Mouse (Mus musculus) ES-E14 (cell line): Measurements from ENCODE around the gene Pofut1. TPM values are rescaled to one million over a fixed set of nuclear protein-coding genes. Genes with fewer than 3 reads are reported as not detected.

ENCODE experiments used
- DNase-seq: peaks from one replicate; pipeline ENCODE4 v3.0.0-alpha.2; 2013; ENCODE audit warnings: low read depth, low spot score
- H3K27ac ChIP-seq: 2 replicates; pipeline ENCODE4 v1.5.1; 2012; ENCODE audit warnings: low read depth, mild to moderate bottlenecking, low read length, moderate library complexity, mixed read lengths; ENCODE audit not compliant: poor library complexity, insufficient read depth, severe bottlenecking
- H3K36me3 ChIP-seq: 2 replicates; pipeline ENCODE4 v1.6.1; 2012; ENCODE audit warnings: mild to moderate bottlenecking, low read length, moderate library complexity, mixed read lengths; ENCODE audit not compliant: control insufficient read depth, poor library complexity, insufficient read depth, severe bottlenecking
- H3K4me1 ChIP-seq, 2 experiments: fragments of 150-350 bp in 1 of 2; sonication (generic) in 1 of 2; 2 replicates each; pipeline ENCODE4 v1.6.1; 2012; ENCODE audit warnings: low read length in 2 of 2, mild to moderate bottlenecking in 1 of 2, mixed read lengths in 1 of 2; ENCODE audit not compliant: control insufficient read depth in 2 of 2, insufficient read depth in 2 of 2, poor library complexity in 1 of 2
- H3K4me3 ChIP-seq, 2 experiments: fragments of 150-350 bp in 1 of 2; sonication (generic) in 1 of 2; 2 replicates each; pipeline ENCODE4 v1.5.1; 2012; ENCODE audit warnings: low read length in 2 of 2, low read depth in 1 of 2, mild to moderate bottlenecking in 1 of 2, mixed read lengths in 1 of 2; ENCODE audit not compliant: insufficient read depth in 1 of 2, poor library complexity in 1 of 2, severe bottlenecking in 1 of 2
- H3K9ac ChIP-seq: 2 replicates; pipeline ENCODE4 v1.6.1; 2012; ENCODE audit warnings: low read depth, mild to moderate bottlenecking, low read length, mixed read lengths; ENCODE audit not compliant: poor library complexity, insufficient read depth, severe bottlenecking
- H3K9me3 ChIP-seq: fragments of 150-350 bp; sonication (generic); 2 replicates; pipeline ENCODE4 v1.6.1; 2012; ENCODE audit warnings: low read depth, mild to moderate bottlenecking, low read length; ENCODE audit not compliant: control insufficient read depth, insufficient read depth
- CHD2 ChIP-seq: IDR thresholded peaks from 2 replicates; pipeline ENCODE4 v1.6.1; 2014; ENCODE audit warnings: mild to moderate bottlenecking, low read depth, low read length, inconsistent platforms
- HCFC1 ChIP-seq: IDR thresholded peaks from 2 replicates; pipeline ENCODE4 v1.6.1; 2012; ENCODE audit warnings: low read length, inconsistent platforms, borderline replicate concordance; ENCODE audit not compliant: insufficient read depth
- MAFK ChIP-seq: IDR thresholded peaks from 2 replicates; pipeline ENCODE4 v1.6.1; 2014; ENCODE audit warnings: mild to moderate bottlenecking, low read depth, low read length, inconsistent platforms; ENCODE audit not compliant: insufficient read depth
- ZC3H11A ChIP-seq: IDR thresholded peaks from 2 replicates; pipeline ENCODE4 v1.6.1; 2012; ENCODE audit warnings: low read depth, mild to moderate bottlenecking, inconsistent platforms, low read length, borderline replicate concordance
- ZNF384 ChIP-seq: IDR thresholded peaks from 2 replicates; pipeline ENCODE4 v1.6.1; 2012; ENCODE audit warnings: low read depth, low read length, inconsistent platforms
- in situ Hi-C, 2 experiments: fragments of 600-800 bp; cut with MboI; formaldehyde crosslinking; loops; one replicate each; pipeline ENCODE4 v1.15.1; 2025; ENCODE audit warnings: low sequenced_read_pairs in 2 of 2, inconsistent platforms in 1 of 2; ENCODE audit not compliant: unreplicated experiment in 2 of 2
- total RNA-seq: library from RNA; depleted of rRNA; stranded (reverse); fragments of 300-350 nt; gene quantifications from 2 replicates; pipeline ENCODE4 v1.2.3, GENCODE M21; 2012

Pofut1 gene
- total RNA-seq, 1 experiment = 29.2 TPM

DNA sequence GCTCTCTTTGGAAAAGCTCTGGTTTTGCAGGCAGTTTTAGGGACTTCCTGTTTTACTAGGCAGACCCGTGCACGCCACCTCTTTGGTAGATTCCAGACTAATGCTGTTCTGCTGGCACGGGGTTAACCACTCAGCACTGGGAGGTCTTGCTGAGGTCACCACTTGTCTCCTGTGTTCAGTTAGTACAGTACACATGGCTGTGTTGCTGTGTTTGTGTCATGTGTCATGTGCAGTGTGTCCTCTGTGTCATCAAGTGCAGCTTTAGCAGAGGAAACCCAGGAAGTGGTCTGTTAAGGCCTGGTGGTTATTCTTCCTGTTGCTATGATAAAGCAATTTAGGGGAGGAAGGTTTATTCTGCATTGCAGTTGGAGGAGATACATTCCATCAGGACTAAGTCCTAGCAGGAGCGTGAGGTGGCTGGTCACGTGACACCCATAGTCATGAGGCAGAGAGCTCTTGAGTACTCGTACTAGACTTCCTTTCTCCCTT lies 26.5 kb upstream of the Pofut1 start:
- H3K27ac ChIP-seq = no peak overlapping the region
- H3K4me3 ChIP-seq = no peak overlapping the region
- no peak for DNase-seq
- 0 out of 2 replicates have a peak, but pooled peaks cover 2% of the 10 kb centered on the region for H3K36me3 ChIP-seq
- no peaks in the 10 kb centered on the region for H3K9me3 ChIP-seq
- no peak overlapping the region for H3K9ac ChIP-seq
- no peak for TF ChIP-seq CHD2
- in situ Hi-C loops = no loop called here
- H3K4me1 ChIP-seq = 0 out of 4 replicates have a peak, but pooled peaks cover 0 to 4% of the 10 kb centered on the region in 2 experiments

DNA sequence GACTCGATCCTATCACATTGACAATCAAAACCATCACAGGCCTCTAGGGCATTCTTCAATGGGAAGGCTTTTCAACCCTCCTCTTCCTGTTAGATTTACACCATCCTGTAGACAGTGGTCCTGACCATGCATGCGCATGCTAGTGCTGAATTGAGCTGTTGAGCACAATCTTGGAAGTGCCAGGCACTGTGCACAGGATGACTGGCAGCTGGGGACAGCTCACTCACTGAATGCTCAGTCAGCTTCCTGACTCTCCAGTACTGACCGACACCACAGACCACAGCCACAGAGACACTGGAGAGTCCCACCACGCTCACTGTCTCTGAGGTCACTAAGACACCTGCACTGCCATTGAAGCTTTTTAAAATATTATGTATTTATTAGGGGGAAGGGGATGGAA lies 25.9 kb upstream of the Pofut1 start:
- no peak overlapping the region for H3K27ac ChIP-seq
- H3K9me3 ChIP-seq = no peaks in the 10 kb centered on the region
- no peaks in the 10 kb centered on the region for H3K36me3 ChIP-seq
- 0 out of 4 replicates have a peak, but pooled peaks cover 0 to 2% of the 10 kb centered on the region in 2 experiments for H3K4me1 ChIP-seq
- in situ Hi-C loops = no loop called here
- no peak for DNase-seq
- TF ChIP-seq HCFC1 (no peak), MAFK (no peak), ZNF384 (no peak), ZC3H11A (no peak), CHD2 (no peak)
- no peak overlapping the region for H3K9ac ChIP-seq
- no peak overlapping the region for H3K4me3 ChIP-seq

DNA sequence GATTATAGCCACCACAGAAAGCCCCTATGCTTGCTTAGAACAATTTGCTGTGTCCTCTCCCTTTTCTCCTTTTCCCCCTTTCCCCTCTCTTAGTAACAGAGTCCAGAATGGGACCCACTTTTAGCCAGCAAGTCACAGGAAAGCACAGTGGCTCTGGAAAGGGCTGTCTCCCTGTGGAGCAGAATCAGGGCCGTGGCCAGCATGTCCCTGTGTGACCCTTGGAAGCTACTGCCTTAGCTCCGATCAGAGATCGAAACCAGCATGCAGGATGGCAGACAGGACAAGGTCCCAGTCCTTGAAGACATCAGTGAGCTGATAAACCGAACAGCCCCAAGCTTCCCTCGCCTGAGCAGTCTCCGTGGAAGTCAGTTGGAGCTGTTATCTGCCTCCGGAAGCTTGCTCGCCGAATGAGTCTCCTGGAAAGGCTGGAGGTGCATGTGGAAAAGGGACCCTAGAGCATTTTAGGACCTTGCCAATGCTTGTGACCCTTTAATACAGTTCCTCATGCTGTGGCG lies 23.4 kb upstream of the Pofut1 start:
- in situ Hi-C loops = no loop called here
- Histone ChIP-seq H3K9me3 (no peaks in the 10 kb centered on the region), H3K27ac (no peak overlapping the region; the same call in 1 of the 2 replicates), H3K4me1 (0 out of 4 replicates have a peak, but pooled peaks cover 0 to 2% of the 10 kb centered on the region in 2 experiments), H3K4me3 (no peak overlapping the region), H3K36me3 (no peaks in the 10 kb centered on the region), H3K9ac (no peak overlapping the region)
- no peak for TF ChIP-seq CHD2
- no peak for TF ChIP-seq ZNF384
- no peak for TF ChIP-seq HCFC1
- no peak for TF ChIP-seq MAFK
- no peak for TF ChIP-seq ZC3H11A
- DNase-seq = no peak

DNA sequence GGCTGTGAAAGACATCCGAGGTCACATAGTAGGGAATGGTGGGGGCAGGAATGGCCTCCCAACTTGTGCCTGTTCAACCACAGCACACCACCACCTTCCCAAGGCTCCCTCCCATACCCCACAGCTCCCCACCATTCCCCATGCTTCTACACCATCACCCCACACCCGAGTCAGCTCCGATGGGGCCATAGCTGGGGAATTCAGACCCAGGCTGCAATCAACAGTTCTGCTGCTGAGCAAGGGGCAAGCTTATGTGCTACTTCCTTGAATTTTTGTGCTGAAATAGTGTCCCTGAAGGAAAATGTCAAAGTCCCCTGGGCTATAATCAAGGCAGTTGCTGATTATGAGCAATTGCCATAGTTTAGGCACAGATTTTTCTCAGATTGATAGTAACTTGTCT lies 22.8 kb upstream of the Pofut1 start:
- Histone ChIP-seq H3K4me1 (0 out of 4 replicates have a peak, but pooled peaks cover 0 to 2% of the 10 kb centered on the region in 2 experiments), H3K9ac (no peak overlapping the region), H3K27ac (no peak overlapping the region), H3K4me3 (no peak overlapping the region), H3K36me3 (peaks cover under 1% of the 10 kb centered on the region; the same call in 1 of the 2 replicates), H3K9me3 (no peaks in the 10 kb centered on the region)
- in situ Hi-C loops = no loop called here
- DNase-seq = no peak
- TF ChIP-seq MAFK (no peak), HCFC1 (no peak), ZC3H11A (no peak), CHD2 (no peak), ZNF384 (no peak)

DNA sequence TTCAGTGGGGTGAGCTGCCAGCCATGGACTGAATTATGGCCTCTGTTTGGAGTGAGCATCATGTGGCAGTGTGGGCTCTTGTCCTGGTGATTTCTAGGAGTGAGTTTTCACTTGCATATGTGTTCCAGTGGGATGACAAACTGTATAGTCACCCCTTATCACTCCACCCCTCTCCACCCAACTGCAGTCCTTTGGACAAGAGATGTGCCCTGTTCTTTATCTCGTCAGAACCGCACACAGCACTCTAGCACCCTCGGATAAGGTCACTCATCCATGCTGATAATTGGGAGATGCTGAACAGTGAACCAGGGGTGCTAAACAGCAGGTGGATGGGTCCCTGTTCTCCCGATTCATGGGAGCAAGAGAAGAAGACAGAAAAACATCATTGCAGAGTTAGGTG lies 19.7 kb upstream of the Pofut1 start:
- no peak for DNase-seq
- no peak for TF ChIP-seq CHD2
- TF ChIP-seq ZNF384 = no peak
- no peak for TF ChIP-seq MAFK
- no peak for TF ChIP-seq ZC3H11A
- TF ChIP-seq HCFC1 = no peak
- H3K36me3 ChIP-seq = peaks cover 2% of the 10 kb centered on the region; the same call in 1 of the 2 replicates
- H3K27ac ChIP-seq = no peak overlapping the region
- no peak overlapping the region for H3K4me3 ChIP-seq
- H3K4me1 ChIP-seq = no peaks in the 10 kb centered on the region; a peak in 1 of 4 replicates
- in situ Hi-C loops = no loop called here
- H3K9me3 ChIP-seq = no peaks in the 10 kb centered on the region
- no peak overlapping the region for H3K9ac ChIP-seq
